Mouse (Mus musculus) kidney, embryonic 15.5 days (tissue): ENCODE results near the gene Etl4. TPM values are rescaled to one million over a fixed set of nuclear protein-coding genes. Genes with fewer than 3 reads are reported as not detected.

ENCODE experiments used
- ATAC-seq: fragments of 200-750 bp; cut with Nextera tagmentation; replicated peaks from 2 replicates; pipeline ENCODE4 v1.8.0; 2017; ENCODE audit warnings: moderate TSS enrichment; ENCODE audit not compliant: low FRiP score
- H3K27ac ChIP-seq: fragments of 300-500 bp; sonication (generic); 2 replicates; pipeline ENCODE4 v1.5.1; 2015; ENCODE audit warnings: mild to moderate bottlenecking, inconsistent platforms
- H3K27me3 ChIP-seq: fragments of 300-500 bp; sonication (generic); 2 replicates; pipeline ENCODE4 v1.6.1; 2015; ENCODE audit warnings: inconsistent platforms
- H3K36me3 ChIP-seq: fragments of 300-500 bp; sonication (generic); 2 replicates; pipeline ENCODE4 v1.6.1; 2015; ENCODE audit warnings: inconsistent platforms
- H3K4me1 ChIP-seq: fragments of 300-500 bp; sonication (generic); 2 replicates; pipeline ENCODE4 v1.6.1; 2015; ENCODE audit warnings: inconsistent platforms
- H3K4me2 ChIP-seq: fragments of 300-500 bp; sonication (generic); 2 replicates; pipeline ENCODE4 v1.6.1; 2015; ENCODE audit warnings: moderate library complexity, mild to moderate bottlenecking, inconsistent platforms
- H3K4me3 ChIP-seq: fragments of 300-500 bp; sonication (generic); replicated peaks from 2 replicates; pipeline ENCODE4 v1.5.1; 2015; ENCODE audit warnings: mild to moderate bottlenecking, inconsistent platforms
- H3K9ac ChIP-seq: fragments of 300-500 bp; sonication (generic); 2 replicates; pipeline ENCODE4 v1.6.1; 2015; ENCODE audit warnings: mild to moderate bottlenecking, inconsistent platforms
- H3K9me3 ChIP-seq: fragments of 300-500 bp; sonication (generic); replicated peaks from 2 replicates; pipeline ENCODE4 v1.6.1; 2016; ENCODE audit warnings: inconsistent platforms
- WGBS: fragments of 180-500 bp; shearing (Covaris S2); methylation state at CpG from one replicate; pipeline ENCODE4 v1.1.7; 2015; ENCODE audit warnings: mixed read lengths; 5-methylcytosine and 5-hydroxymethylcytosine counted together
- polyA plus RNA-seq: library from polyadenylated mRNA; unstranded; fragments of >200 nt; fragmentation: Nextera tagmentation; extraction: Ambion mirVana; gene quantifications from 2 replicates; pipeline ENCODE4 v1.2.1, GENCODE M21; 2015

The Etl4 gene
- polyA plus RNA-seq, 1 experiment from 2014 or later, result 63.2 TPM

- H3K9ac ChIP-seq, result no peak overlapping the region
- no peak overlapping the region for H3K27ac ChIP-seq
- H3K4me1 ChIP-seq, result no peaks in the 10 kb centered on the region
- H3K4me3 ChIP-seq, result no peak overlapping the region
- WGBS, result 65% methylated on average over 2 of the region's 2 CpGs
- H3K27me3 ChIP-seq, result no peaks in the 10 kb centered on the region
- H3K9me3 ChIP-seq, result no peaks in the 10 kb centered on the region
- peaks cover 62% of the 10 kb centered on the region for H3K36me3 ChIP-seq
- ATAC-seq, result no peak
- no peak overlapping the region for H3K4me2 ChIP-seq
Measured at GRCm38 (mm10) chr2:20711024-20711423, 801.4 kb downstream of the Etl4 start.

GRCm38 (mm10) chr2:20719105-20719504, 809.5 kb downstream of the Etl4 start:
- Histone ChIP-seq H3K36me3 (peaks cover 26% of the 10 kb centered on the region; the same call in 1 of the 2 replicates), H3K4me1 (peaks cover 25% of the 10 kb centered on the region), H3K9me3 (no peaks in the 10 kb centered on the region), H3K4me3 (no peak overlapping the region), H3K9ac (no peak overlapping the region), H3K27me3 (no peaks in the 10 kb centered on the region), H3K4me2 (no peak overlapping the region), H3K27ac (no peak overlapping the region)
- WGBS, result 87% methylated on average over 4 of the region's 4 CpGs
- no peak for ATAC-seq

- no peak overlapping the region for H3K9ac ChIP-seq
- H3K9me3 ChIP-seq, result no peaks in the 10 kb centered on the region
Measured at GRCm38 (mm10) chr2:20721098-20721497, 811.5 kb downstream of the Etl4 start.

GRCm38 (mm10) chr2:20722165-20722991, 812.8 kb downstream of the Etl4 start:
- ATAC-seq, result no peak
- no peak overlapping the region for H3K4me3 ChIP-seq

More at GRCm38 (mm10) chr2:20721098-20721497, 811.5 kb downstream of the Etl4 start:
- ATAC-seq, result no peak
- Histone ChIP-seq H3K4me2 (no peak overlapping the region), H3K4me1 (peaks cover 31% of the 10 kb centered on the region), H3K27me3 (no peaks in the 10 kb centered on the region), H3K4me3 (no peak overlapping the region), H3K36me3 (peaks cover 15% of the 10 kb centered on the region; the same call in 1 of the 2 replicates), H3K27ac (no peak overlapping the region)
- 89% methylated on average over 3 of the region's 3 CpGs for WGBS

GRCm38 (mm10) chr2:20723990-20724745, 814.6 kb downstream of the Etl4 start:
- H3K9ac ChIP-seq, result no peak overlapping the region
- H3K4me3 ChIP-seq, result no peak overlapping the region
- H3K36me3 ChIP-seq, result 0 out of 2 replicates have a peak, but pooled peaks cover 3% of the 10 kb centered on the region
- peaks cover 31% of the 10 kb centered on the region for H3K4me1 ChIP-seq
- peak; percentile 73 for ATAC-seq
- H3K9me3 ChIP-seq, result no peaks in the 10 kb centered on the region
- H3K27me3 ChIP-seq, result no peaks in the 10 kb centered on the region
- peak overlapping the region; percentile 27; the same call in 1 of the 2 replicates for H3K27ac ChIP-seq
- no peak overlapping the region for H3K4me2 ChIP-seq
- WGBS, result 25% methylated on average over 2 of the region's 2 CpGs

More at GRCm38 (mm10) chr2:20722165-20722991, 812.8 kb downstream of the Etl4 start:
- Histone ChIP-seq H3K27ac (peak overlapping the region; percentile 43), H3K9me3 (no peaks in the 10 kb centered on the region), H3K9ac (no peak overlapping the region), H3K36me3 (peaks cover 3% of the 10 kb centered on the region; the same call in 1 of the 2 replicates), H3K4me1 (peaks cover 31% of the 10 kb centered on the region), H3K27me3 (no peaks in the 10 kb centered on the region), H3K4me2 (peak overlapping the region; percentile 3; the same call in 1 of the 2 replicates)
- WGBS, result 33% methylated on average over 15 of the region's 15 CpGs

- no peaks in the 10 kb centered on the region for H3K36me3 ChIP-seq
- no peak overlapping the region for H3K4me2 ChIP-seq
- no peak for ATAC-seq
- no peaks in the 10 kb centered on the region for H3K9me3 ChIP-seq
- no peaks in the 10 kb centered on the region for H3K27me3 ChIP-seq
- WGBS, result 74% methylated on average over 2 of the region's 2 CpGs
- H3K4me1 ChIP-seq, result peaks cover 26% of the 10 kb centered on the region
- H3K9ac ChIP-seq, result no peak overlapping the region
- H3K27ac ChIP-seq, result no peak overlapping the region
- H3K4me3 ChIP-seq, result no peak overlapping the region
Measured at GRCm38 (mm10) chr2:20726974-20727373, 817.4 kb downstream of the Etl4 start.

GRCm38 (mm10) chr2:20727752-20728438, 818.3 kb downstream of the Etl4 start:
- peaks cover 17% of the 10 kb centered on the region for H3K4me1 ChIP-seq
- no peak overlapping the region for H3K4me3 ChIP-seq
- H3K9ac ChIP-seq, result no peak overlapping the region
- H3K36me3 ChIP-seq, result no peaks in the 10 kb centered on the region
- H3K9me3 ChIP-seq, result no peaks in the 10 kb centered on the region
- no peaks in the 10 kb centered on the region for H3K27me3 ChIP-seq
- 82% methylated on average over 6 of the region's 6 CpGs for WGBS
- H3K4me2 ChIP-seq, result no peak overlapping the region
- no peak overlapping the region for H3K27ac ChIP-seq
- ATAC-seq, result no peak

- no peaks in the 10 kb centered on the region for H3K36me3 ChIP-seq
- no peak for ATAC-seq
- peaks cover 27% of the 10 kb centered on the region for H3K4me1 ChIP-seq
- H3K9ac ChIP-seq, result no peak overlapping the region
- H3K9me3 ChIP-seq, result no peaks in the 10 kb centered on the region
- H3K27me3 ChIP-seq, result no peaks in the 10 kb centered on the region
- no peak overlapping the region; the same call in 1 of the 2 replicates for H3K27ac ChIP-seq
- no peak overlapping the region for H3K4me2 ChIP-seq
- 50% methylated on average over 3 of the region's 3 CpGs for WGBS
- H3K4me3 ChIP-seq, result no peak overlapping the region
Measured at GRCm38 (mm10) chr2:20735444-20735843, 825.9 kb downstream of the Etl4 start.

- Histone ChIP-seq H3K4me3 (no peak overlapping the region), H3K4me1 (peaks cover 27% of the 10 kb centered on the region), H3K27ac (peak overlapping the region; percentile 81; the same call in 1 of the 2 replicates), H3K4me2 (peak overlapping the region; percentile 47), H3K9ac (no peak overlapping the region), H3K36me3 (no peaks in the 10 kb centered on the region), H3K27me3 (no peaks in the 10 kb centered on the region), H3K9me3 (no peaks in the 10 kb centered on the region)
- WGBS, result 70% methylated on average over 7 of the region's 7 CpGs
- peak; percentile 49; the same call in 1 of the 2 replicates for ATAC-seq
Measured at GRCm38 (mm10) chr2:20736324-20737015, 826.9 kb downstream of the Etl4 start.

- peak overlapping the region; percentile 47 for H3K4me2 ChIP-seq
- ATAC-seq, result peak; percentile 63; the same call in 1 of the 2 replicates
- H3K27ac ChIP-seq, result peak overlapping the region; percentile 20; the same call in 1 of the 2 replicates
- H3K4me1 ChIP-seq, result peaks cover 27% of the 10 kb centered on the region
- no peak overlapping the region for H3K9ac ChIP-seq
- H3K36me3 ChIP-seq, result no peaks in the 10 kb centered on the region
- no peaks in the 10 kb centered on the region for H3K9me3 ChIP-seq
- H3K4me3 ChIP-seq, result peak overlapping the region; percentile 19
- no peaks in the 10 kb centered on the region for H3K27me3 ChIP-seq
- WGBS, result 46% methylated on average over 19 of the region's 19 CpGs
Measured at GRCm38 (mm10) chr2:20737112-20737808, 827.7 kb downstream of the Etl4 start.

GRCm38 (mm10) chr2:20737837-20738236, 828.3 kb downstream of the Etl4 start:
- WGBS, result 47% methylated on average over 4 of the region's 4 CpGs
- no peak overlapping the region for H3K9ac ChIP-seq
- H3K27me3 ChIP-seq, result no peaks in the 10 kb centered on the region
- H3K4me3 ChIP-seq, result no peak overlapping the region
- no peaks in the 10 kb centered on the region for H3K9me3 ChIP-seq
- H3K36me3 ChIP-seq, result no peaks in the 10 kb centered on the region
- H3K4me1 ChIP-seq, result peaks cover 27% of the 10 kb centered on the region
- ATAC-seq, result no peak
- 0 out of 2 replicates have a peak overlapping the region, but pooled peaks have one; percentile 3 for H3K27ac ChIP-seq
- H3K4me2 ChIP-seq, result peak overlapping the region; percentile 47
